Mouse (Mus musculus) gastrocnemius, adult 2 months (tissue): ENCODE results near the gene Clasp2. TPM values are rescaled to one million over a fixed set of nuclear protein-coding genes. Genes with fewer than 3 reads are reported as not detected.
"Not testable (repeated sequence)": the region's sequence is repeated elsewhere in the genome, so short reads cannot be mapped to it uniquely, and the experiment has no call there.

Source experiments
- DNase-seq: peaks from one replicate; pipeline ENCODE4 v3.0.0; 2022
- H3K27ac ChIP-seq: fragments of 200-600 bp; 2 replicates; pipeline ENCODE4 v1.8.1; 2022; ENCODE audit warnings: mild to moderate bottlenecking
- H3K4me3 ChIP-seq: fragments of 200-600 bp; 2 replicates; pipeline ENCODE4 v1.8.1; 2022; ENCODE audit warnings: mild to moderate bottlenecking, moderate library complexity
- CTCF ChIP-seq: fragments of 200-600 bp; IDR thresholded peaks from 2 replicates; pipeline ENCODE4 v1.8.1; 2022; ENCODE audit warnings: antibody characterized with exemption, mild to moderate bottlenecking, moderate library complexity
- intact Hi-C: fragments of 180-260 bp; cut with DNase I; formaldehyde crosslinking; loops from one replicate; pipeline ENCODE4 v1.15.1; 2025
- long read RNA-seq, 2 experiments: library from polyadenylated mRNA; stranded (forward); transcript quantifications; one replicate each; pipeline ENCODE4 v2.0.0; 2021
- total RNA-seq, 2 experiments: library from RNA; stranded (reverse); gene quantifications; 2 replicates each; pipeline ENCODE4 v1.2.3; 2021

The Clasp2 gene
- 10 to 100 TPM; 42.0 to 52.7 TPM for total RNA-seq
- long read RNA-seq, experiment 1, partial matches to known transcripts, result 2 of 4 reads
- long read RNA-seq, experiment 1, other reads (novel, unspliced or antisense), result 2 of 4 reads
- long read RNA-seq, experiment 2, partial matches to known transcripts, result 2 of 3 reads
- long read RNA-seq, experiment 2, other reads (novel, unspliced or antisense), result 1 of 3 reads

DNA sequence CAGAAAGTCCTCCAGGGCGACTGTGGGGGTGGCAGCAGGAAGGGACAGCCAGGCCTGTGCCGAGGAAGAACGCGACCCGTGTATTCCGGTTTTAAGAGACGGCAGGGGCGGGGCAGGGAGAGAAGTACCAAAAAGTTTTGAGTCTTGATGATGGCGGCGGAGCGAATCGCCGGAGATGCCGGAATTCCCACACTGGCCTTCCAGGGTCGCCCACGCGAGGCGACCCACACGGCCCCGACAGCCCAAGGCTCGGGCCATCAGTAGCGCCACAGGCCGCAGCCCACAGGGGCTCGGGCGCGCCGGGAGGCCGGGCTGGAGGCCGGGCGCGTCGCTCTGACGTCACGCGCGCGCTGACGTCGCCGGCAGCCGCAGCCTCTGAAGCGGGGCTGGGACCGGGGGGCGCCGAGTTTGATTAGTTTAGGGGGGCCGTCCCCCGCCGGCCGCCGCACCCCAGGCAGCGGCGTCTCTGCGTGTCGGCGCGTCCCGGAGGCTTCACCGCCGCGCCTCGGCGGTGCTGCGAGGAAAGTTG is at the start of gene Clasp2:
Gene Clasp2, plus strand, starts transcription at position 366 of the 529 bp plus-strand sequence.
- intact Hi-C loops, result loop anchor here (5.0 to 10.0 kb wide), 5 partner anchors 34 to 374 kb away; partner anchors contain the start of gene Pdcd6ip
- no peak for TF ChIP-seq CTCF
- peak; percentile 84 for DNase-seq

DNA sequence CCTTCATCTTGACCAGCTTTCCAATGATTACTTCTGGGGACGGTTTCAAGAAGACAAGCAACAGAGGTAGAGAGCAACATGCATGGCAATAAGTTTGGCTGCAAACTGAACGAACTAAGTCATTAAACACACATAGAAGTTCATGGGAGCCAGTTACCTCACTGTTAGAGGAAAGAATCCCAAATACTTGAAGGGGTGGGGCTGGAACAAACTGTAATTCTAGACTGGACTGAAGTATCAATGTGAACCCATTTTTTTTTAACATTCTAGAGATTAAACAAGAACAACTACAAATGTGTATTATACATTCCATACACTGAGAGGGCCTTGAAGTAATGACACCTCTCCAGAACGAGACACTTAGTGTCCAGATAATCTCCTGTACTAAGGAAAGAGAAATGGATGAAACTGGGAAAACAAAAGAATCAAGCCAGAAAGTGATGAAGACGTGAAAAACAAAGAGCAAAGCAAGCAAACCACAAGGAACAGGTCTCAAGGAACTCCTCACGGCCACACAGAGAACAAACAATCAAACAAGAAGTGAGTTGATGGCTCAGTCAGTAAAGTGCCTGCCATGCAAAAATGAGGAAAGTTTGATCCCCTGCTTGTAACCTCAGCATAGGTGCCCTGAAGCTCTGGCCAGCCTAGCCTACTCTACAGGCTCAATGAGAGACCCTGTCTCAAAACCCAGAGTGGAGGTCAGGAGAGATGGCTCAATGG is 39.7 kb upstream of the Clasp2 start:
- intact Hi-C loops, result no loop called here
- no peak for TF ChIP-seq CTCF

More for the DNA sequence above, at the start of gene Clasp2:
- peak within 1 kb of the TSS; percentile 98 for H3K27ac ChIP-seq
- H3K4me3 ChIP-seq, result peak within 1 kb of the TSS; percentile 98

GRCm38 (mm10) chr9:113706108-113706507 is 35.2 kb upstream of the Clasp2 start:
- no peak for TF ChIP-seq CTCF
- DNase-seq, result no peak
- Histone ChIP-seq H3K4me3 (peak overlapping the region; percentile 99), H3K27ac (no peak overlapping the region)
- intact Hi-C loops, result loop anchor here (5.0 kb wide), 1 partner anchor 36 kb away; the partner anchor contains the start of gene Clasp2

More for the DNA sequence above, 39.7 kb upstream of the Clasp2 start:
- H3K4me3 ChIP-seq, result no peak overlapping the region
- H3K27ac ChIP-seq, result no peak overlapping the region
- no peak for DNase-seq

DNA sequence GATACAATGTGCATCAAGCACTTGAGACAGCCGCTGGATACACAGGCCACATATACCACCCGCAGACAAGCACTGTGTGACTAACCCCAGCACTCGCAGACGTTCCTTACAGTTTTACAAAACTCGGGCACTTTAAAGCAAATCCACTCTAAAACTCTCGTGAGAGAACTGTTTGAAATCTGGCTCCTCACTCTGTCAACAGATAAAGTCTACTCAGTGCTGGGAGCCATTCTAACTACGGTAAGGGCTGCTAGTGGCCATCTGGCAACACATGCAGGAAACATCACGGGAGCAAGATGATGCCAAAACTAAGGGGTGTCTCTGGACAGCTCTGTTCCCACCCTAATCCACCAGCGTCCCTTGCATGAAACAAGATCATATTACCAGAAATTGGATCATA is 34.4 kb upstream of the Clasp2 start:
- H3K4me3 ChIP-seq, result peak overlapping the region; percentile 99
- intact Hi-C loops, result loop anchor here (5.0 kb wide), 1 partner anchor 35 kb away; the partner anchor contains the start of gene Clasp2
- no peak for DNase-seq
- H3K27ac ChIP-seq, result peak overlapping the region; percentile 93
- TF ChIP-seq CTCF, result no peak

GRCm38 (mm10) chr9:113707481-113708360 is 33.6 kb upstream of the Clasp2 start, which contains the start of gene Pdcd6ip:
TSS of gene Pdcd6ip (minus strand) at chr9:113708259.
- DNase-seq, result peak; percentile 96
- intact Hi-C loops, result loop anchor here (5.0 kb wide), 1 partner anchor 35 kb away; the partner anchor contains the start of gene Clasp2
- Histone ChIP-seq H3K27ac (peak within 1 kb of the TSS; percentile 93), H3K4me3 (peak within 1 kb of the TSS; percentile 99)
- no peak for TF ChIP-seq CTCF

- DNase-seq, result no peak
- Histone ChIP-seq H3K4me3 (peak overlapping the region; percentile 99), H3K27ac (peak overlapping the region; percentile 93)
- no peak for TF ChIP-seq CTCF
- intact Hi-C loops, result loop anchor here (5.0 kb wide), 1 partner anchor 34 kb away; the partner anchor contains the start of gene Clasp2
Observed at GRCm38 (mm10) chr9:113708361-113709280, 32.7 kb upstream of the Clasp2 start.

- intact Hi-C loops, result no loop called here
- no peak for TF ChIP-seq CTCF
- H3K4me3 ChIP-seq, result no peak overlapping the region
- no peak overlapping the region for H3K27ac ChIP-seq
- no peak for DNase-seq
Observed at GRCm38 (mm10) chr9:113710871-113711270, 30.4 kb upstream of the Clasp2 start.

DNA sequence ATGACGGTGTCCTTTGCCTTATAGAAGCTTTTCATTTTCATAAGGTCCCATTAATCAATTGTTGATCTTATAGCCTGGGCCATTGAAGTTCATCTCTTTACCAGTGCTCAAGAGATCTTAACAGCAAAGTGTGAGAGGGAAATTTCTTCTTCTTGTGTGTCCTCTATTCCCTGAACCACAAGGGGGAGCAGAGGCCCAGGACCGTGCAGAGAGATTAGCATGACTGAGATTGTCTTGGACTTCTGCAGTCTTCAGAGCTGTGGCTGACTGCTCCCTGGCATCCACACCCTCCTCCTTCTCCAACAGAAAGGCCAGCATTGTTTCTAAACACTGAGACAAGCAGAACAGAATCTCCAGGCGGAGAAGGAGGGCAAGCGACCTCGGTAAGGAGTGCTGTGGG is 22.2 kb upstream of the Clasp2 start:
- H3K4me3 ChIP-seq, result no peak overlapping the region
- no peak overlapping the region for H3K27ac ChIP-seq
- intact Hi-C loops, result no loop called here
- peak; percentile 62 for TF ChIP-seq CTCF
- peak; percentile 33 for DNase-seq

DNA sequence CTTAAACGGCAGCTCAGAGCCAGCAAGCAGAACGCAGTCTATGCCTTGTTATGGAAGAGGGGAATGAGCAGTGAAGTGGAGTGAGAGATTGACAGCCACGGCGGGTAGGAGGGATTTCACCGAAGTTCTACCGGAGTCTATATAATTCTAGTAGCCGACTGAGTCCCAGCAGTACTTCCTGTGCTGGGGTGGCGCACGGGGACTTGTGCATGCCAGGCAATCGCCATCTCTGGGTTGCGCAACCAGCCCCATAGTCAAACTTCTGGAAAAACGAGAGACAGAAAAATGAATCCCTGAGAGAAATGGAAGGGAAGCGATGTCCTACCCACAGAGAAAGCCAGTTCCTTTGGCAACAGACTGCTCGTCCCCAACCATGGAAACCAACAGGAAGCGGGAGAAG is 16.6 kb upstream of the Clasp2 start:
- intact Hi-C loops, result no loop called here
- no peak for DNase-seq

DNA sequence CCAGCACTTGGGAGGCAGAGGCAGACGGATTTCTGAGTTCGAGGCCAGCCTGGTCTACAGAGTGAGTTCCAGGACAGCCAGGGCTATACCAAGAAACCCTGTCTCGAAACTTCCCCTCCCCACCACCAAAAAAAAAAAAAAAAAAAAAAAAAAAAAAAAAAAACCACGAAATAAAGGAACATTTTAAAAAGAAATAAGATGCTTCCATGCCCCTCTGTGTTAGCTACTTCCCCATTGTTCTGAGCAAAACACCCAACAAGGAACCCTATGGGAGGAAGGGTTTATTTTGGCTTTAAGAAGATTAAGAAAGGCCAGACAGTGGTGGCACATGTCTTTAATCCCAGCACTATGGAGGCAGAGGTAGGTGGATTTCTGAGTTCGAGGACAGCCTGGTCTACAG is 15.7 kb upstream of the Clasp2 start:
- intact Hi-C loops, H3K27ac ChIP-seq, H3K4me3 ChIP-seq, DNase-seq: not testable (repeated sequence)

More for the DNA sequence above, 16.6 kb upstream of the Clasp2 start:
- Histone ChIP-seq H3K27ac (no peak overlapping the region), H3K4me3 (no peak overlapping the region)
- no peak for TF ChIP-seq CTCF

DNA sequence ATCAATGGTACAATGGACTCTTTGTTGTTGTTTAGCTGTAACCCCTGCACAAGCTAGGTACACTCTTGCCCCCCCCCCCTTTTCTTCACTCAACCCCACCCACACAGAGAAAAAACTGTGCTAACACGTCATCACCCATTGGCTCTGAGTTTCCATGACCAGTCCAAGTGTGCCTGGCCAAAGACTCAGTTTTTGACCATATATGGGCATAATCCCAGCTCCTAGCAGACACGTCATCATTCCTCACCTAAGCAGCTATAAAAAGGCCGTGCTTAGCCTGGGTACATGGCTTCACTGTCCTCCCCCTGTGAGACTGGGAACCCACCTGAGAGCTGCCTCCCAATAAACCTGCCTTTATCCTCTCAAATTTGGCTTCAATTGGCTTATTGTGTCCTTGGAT is 15.1 kb upstream of the Clasp2 start:
- no peak for DNase-seq
- intact Hi-C loops, result no loop called here
- TF ChIP-seq CTCF, result no peak
- Histone ChIP-seq H3K27ac (no peak overlapping the region), H3K4me3 (no peak overlapping the region)
